Mouse (Mus musculus) G1E-ER4 (cell line): ENCODE data around the gene Dock8. TPM values are rescaled to one million over a fixed set of nuclear protein-coding genes. Genes with fewer than 3 reads are reported as not detected.

ENCODE experiments used
- GATA1 ChIP-seq: IDR thresholded peaks from one replicate; pipeline ENCODE4 v1.8.0; 2012; ENCODE audit warnings: low read length, inconsistent platforms
- polyA plus RNA-seq: library from polyadenylated mRNA; stranded (reverse); fragments of >175 nt; gene quantifications from 2 replicates; pipeline ENCODE4 v1.2.3, GENCODE M21; 2012

Dock8 gene
- polyA plus RNA-seq, 1 experiment: not detected

DNA sequence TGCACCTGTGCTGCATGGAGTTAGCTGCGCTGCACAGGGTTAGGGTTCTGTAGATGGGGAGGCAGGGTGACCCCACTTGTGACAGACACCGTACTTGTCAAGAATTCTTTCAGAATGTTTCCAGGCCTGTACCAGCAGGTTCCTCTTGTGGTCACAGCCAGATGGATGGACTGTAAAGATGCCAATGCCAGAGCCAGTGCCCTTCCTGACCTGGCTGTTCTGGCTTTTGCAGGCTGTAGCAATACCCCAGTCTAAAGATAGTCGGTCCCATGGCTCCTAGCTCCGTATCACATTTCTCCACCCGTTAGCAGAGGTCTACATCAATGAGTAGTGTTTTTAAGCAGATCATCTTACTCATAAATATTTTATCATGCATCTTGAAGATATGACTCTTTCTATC is 124.1 kb downstream of the Dock8 start:
- TF ChIP-seq GATA1: no peak

DNA sequence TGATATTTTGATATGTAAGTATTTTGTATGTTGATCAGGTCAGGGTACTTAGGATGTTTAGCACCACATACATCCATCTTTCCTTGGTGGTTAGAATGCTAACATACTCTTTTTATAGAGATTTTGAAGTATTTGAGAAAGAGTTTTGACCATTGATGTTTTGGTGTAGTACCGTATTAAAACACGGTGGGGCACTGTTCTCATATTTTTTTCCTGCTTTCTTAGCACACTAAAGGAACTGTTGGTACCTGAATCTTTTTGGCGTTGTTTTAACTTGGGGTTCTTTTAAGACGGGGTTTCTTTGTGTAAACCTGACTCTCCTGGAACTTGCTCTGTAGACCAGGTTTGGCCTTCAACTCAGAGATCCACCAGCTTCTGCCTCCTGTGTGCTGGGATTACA is 133.0 kb downstream of the Dock8 start:
- TF ChIP-seq GATA1: no peak

DNA sequence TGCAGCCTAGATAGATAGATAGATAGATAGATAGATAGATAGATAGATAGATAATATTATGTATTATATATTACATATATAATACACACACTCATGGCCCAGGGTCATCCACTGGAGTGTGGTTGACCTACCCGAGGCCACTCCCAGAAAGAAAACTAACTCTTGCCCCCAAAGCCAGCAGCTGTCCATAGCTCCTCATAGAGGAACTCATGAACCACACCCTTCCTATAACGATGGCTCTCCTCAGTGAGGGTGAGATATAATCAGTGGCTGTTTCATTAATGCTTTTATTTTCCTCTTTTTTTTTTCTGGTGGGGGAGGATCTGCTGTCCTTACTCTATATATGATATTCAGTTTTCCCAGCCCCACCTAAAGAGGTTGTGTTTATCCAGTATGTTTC is 134.6 kb downstream of the Dock8 start:
- no peak for TF ChIP-seq GATA1

DNA sequence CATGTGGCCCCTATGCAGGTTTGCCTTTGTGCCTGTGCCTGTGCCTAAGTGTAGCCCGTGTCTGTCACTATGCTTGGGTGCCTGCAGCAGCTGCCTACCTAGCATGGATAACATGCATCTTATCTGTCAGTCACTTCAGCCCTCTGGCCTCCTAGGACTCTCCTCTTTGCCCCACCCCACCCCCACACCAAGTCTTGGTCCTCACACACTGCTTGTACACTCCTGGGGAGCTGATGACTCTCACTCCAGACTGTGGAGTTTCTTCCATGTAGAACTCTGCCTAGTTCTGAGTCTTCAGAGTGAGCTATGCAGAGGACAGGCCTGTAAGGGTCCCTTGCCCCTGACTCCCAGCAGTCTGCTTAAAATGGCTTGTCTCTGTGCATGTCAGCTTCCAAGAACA is 136.8 kb downstream of the Dock8 start:
- TF ChIP-seq GATA1: no peak

DNA sequence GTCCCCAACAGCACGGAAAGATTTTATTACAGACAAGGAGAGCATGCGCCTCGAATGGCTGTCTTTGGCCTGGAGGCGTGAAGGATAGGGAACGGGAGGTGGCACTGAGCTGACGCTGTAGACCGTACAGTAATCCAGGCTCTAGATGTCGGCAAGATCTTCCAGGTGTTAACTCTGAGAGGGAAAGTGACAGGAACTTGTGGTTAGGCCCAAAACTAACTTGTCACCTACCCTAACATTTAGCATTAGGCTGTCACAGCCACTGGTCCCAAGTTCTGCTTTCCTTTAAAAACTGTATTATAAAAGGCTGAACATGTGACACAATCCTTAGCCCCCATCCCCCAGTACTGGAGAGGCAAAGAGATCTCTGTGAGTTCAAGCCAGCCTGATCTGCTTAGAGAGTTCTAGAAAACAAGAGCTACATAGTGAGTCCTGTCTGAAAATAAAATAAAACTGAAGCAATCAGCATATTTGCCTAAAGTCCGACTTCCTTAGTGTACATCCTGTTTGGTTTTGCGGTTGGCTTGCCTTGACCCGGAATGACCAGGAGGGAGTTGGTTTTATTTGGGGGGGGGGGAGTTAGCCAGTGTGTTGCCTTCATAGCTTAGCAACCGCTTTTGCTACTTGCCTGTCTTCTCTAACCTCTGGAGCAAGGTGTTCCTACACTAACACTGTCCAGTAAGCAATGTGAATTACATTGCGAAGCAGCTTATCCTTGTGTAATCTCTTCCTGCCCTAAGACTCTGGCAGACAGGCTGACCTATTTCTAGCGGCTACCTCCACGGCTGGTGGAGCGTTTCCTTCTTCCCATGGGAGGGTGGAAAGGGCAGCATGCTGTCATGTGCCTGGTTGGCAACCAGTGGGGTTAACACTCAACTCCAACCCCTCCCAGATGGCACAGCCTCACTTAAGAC is 138.8 kb downstream of the Dock8 start:
- TF ChIP-seq GATA1: no peak

DNA sequence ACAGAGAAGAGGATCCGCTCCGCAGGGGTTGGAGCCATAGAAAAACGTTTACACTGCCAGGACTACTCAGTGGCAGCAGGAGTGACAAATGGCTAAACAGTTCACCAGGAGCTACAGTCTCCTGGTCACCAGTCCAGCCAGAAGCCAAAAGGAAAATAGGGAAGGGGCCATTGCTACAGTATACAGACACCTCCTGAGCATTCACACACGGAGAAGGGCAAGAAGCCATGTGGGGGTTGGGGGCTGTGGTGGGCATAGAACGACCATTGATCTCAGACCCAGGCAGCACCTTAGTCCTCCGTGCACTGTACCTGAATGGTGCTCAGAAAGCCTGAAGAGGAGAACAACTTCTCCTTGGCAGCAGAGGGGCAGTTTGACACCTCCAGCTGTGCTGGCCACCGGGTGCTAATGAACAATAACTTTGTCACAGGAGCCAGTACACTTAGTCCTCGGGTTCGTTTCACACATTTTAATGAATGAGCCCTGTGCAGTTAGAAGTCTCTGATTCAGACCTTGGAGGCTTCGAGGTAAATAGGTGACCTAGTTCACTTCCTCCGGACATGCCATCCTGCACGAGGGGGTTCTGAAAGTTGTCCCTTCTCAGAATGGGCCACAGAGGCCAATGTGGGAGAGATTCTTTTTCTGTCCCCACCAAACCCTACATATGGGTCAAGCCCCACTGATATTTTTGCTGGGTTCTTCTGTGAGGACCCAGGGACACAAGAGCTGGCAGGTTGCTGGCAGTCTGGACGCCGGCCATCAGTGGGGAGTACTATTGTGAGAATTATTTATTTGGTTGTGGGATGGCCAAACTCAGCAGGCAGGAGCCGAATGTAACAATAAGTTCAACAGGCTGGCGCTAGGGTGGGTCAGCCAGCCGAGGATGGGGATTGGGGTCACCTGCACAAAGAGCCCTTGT is 145.0 kb downstream of the Dock8 start:
- no peak for TF ChIP-seq GATA1

DNA sequence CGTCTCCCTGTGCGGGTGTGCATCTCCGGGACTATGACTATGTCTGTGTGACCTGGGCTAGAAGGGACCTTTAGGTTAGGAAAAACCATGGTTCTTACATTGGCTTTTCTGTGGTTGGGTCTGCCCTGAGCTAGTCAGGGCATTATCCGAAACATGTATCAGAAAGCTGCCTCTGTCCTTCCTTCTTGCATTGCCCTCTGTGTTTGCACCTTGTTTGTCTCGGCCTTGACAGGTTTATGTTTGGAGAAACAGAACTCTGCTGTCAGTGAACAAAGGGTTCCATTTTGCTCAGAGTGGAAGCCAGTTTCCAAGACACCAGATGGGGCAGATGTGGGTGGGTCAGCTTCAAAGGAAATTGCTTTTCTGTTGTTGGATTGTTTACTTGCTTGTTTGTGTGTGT is 145.8 kb downstream of the Dock8 start:
- no peak for TF ChIP-seq GATA1

DNA sequence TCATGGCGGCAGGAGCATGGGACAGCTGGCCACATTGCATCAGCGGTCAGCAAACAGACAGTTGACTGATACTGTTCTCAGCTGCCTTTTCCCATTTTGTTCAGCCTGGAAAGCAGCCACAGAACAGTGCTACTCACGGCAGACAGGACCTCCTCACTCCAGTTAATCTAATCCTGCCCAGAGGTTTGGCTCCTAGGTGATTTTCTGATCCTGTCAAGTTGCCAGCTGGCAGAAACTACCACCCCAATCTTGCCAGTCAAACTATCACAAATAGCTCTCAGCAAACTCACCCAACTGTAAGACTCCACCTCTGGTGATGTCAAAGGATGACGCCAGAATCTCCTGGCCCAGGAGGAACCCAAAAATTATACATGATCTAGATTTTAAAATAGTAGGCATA is 146.8 kb downstream of the Dock8 start:
- no peak for TF ChIP-seq GATA1

DNA sequence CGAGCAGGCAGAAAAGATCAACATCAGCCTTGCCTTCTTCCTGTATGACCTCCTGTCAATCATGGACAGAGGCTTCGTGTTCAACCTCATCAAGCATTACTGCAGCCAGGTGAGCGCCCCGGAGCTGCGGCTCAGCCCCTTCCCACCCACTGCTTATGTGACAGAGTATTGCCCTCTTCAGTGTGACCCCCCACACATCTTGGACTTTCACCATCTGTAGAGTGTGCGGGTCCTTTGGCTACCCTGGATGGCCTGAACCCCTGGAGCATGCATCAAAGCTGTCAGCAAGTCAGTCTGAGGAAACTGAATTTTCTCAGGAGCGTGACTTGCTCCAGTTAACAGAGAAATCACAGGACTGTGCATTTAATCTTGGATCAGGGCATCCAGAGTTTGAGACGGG is 150.5 kb downstream of the Dock8 start:
- no peak for TF ChIP-seq GATA1

DNA sequence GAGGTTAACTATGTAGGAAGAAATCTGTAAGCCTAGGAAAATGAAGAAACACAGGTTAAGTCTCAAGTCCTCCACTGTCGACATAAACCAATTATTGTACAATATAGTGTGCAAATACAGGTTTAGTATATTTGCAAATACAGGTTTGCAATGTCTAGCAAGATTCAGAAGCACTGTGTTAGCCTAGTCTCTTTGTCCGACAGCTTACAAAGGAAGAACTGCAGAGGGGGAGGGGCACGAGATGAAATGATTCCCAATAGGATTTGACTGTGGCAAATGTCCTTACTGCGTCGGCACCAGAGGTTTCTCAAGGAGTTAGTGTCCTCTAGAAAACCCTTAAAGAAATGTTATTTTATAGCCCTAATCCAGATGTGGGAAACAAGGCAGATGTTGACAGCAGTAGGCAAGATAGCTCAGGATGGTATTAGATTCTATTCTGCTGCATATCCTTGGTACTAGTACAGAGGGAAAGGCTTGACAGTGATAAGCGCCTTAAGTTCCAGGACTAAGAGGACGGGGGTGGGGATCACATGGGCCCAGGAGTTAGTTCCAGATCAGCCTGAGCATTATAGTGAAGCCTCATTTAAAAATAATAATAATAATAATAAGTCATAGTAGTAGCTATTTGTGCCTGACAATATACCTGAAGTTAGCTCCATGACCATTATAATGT is 155.3 kb downstream of the Dock8 start:
- TF ChIP-seq GATA1: no peak

DNA sequence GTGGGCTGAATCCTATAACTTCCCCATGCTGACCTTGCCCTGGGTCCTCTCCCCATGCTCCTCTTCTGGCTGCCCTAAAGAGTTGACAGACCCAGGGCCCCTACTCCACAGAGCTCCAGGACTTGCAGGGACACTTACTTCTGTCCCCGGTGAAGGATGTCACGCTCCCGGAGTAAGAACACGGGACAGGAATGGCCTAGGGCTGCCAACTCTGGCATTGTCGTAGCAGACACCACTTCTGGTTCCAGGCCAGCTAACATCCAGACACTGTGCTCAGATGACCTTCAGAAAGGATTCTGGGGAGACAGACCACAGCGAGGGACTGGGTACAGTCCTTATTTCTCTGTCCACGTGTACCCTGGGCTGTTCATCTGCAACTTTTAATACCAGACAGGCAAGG is 155.9 kb downstream of the Dock8 start:
- no peak for TF ChIP-seq GATA1

DNA sequence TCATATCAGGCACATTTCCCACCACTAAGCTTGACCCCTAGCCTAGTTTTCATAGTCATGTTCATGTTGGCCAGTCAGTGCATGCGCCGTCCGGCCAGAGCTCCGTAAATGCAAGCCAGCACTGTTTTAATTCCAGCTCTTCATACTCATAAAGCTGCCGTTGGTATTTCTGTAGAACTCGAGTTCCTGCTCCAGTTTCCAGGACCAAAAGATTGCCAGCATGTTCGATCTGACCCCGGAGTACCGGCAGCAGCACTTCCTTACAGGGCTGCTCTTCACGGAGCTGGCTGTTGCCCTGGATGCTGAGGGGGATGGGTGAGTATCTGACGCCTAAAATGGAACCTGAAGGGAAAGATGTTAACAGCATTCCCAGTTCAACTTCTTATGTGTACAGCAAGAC is 156.4 kb downstream of the Dock8 start:
- no peak for TF ChIP-seq GATA1

DNA sequence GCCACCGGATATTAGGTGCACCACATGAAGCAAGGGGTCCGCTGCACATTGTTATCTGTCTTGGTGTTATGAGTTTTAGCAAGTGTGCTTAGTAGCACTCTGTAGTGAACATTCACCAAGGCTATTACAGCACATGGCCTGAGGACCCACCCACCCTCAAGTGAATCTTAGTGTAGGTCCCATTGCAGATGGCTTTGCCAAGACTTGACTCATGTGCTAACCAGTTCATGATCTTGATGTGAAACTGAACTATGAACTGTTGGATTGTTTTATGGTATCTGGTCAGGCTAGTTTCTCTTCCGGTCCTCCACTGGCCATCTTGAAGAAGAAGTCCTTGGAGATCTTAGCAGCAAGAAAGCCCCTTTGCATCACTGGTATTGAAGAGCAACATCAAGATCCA is 162.9 kb downstream of the Dock8 start:
- TF ChIP-seq GATA1: no peak

DNA sequence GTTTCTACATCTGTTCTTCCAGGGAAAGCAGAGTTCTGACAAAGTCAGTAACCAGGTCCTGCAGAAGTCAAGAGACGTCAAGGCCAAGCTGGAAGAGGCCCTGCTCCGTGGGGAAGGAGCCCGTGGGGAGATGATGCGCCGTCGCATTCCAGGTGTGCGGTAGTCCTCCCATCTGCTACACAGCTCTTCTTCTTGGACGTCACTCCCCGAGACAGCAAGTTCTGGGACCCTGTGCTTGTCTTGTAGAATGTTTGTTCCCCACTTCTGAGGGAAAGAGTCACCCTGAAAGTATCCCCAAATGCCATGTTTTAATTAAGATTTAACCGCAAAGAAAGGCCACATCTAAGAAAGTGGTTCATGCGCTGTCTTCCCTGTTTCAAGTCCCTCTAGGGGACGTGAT is 164.1 kb downstream of the Dock8 start:
- TF ChIP-seq GATA1: no peak

DNA sequence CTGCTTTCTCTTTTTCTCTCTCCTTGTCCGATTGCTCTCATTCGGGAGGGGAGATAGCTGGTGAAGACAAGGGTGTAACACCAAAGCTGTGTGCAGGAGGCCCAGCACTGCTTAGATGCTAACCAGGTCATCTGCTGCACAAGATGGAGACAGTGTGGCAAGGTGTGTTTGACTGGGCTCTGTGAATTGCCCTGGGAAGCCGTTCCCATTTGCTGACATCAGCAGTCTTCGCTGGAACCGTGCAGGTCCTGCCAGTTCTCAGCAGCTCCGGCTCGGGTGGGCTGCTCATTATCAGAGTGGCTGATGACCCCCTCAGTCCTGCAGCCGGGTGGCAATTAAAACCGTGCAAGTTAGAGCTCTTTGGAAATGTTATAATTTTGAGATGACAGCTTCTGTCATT is 167.1 kb downstream of the Dock8 start:
- TF ChIP-seq GATA1: no peak

DNA sequence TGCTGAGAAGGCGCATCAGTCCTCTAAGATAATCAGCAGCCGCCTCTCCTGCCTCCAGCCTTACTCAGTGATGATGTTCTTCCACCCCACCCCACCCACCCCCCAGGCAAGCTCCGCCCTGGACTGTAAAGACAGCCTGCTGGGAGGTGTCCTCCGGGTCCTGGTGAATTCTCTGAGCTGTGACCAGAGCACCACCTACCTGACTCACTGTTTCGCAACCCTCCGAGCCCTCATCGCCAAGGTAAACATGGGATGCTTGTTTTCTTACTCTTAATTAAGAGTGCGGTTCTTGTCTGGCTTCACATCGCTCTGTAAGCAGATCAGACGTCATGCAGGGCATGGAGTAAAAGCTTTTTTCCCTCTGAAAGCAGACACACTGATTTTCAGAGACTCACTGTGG is 172.1 kb downstream of the Dock8 start:
- no peak for TF ChIP-seq GATA1
